Mouse (Mus musculus): ENCODE measurements at regions not wholly inside any gene's neighbourhood (a gene's known extent, or its start where the extent isn't known, plus 50 kb on each side); places are given as distances from the start of the nearest gene placed in this dataset.

GRCm38 (mm10) chr15:30122061-30122460 lies 50.3 kb upstream of the Ctnnd2 start:
- H3K4me3 ChIP-seq (ENCODE audit: insufficient read depth in 1 of 2, low read depth in 1 of 2, low read length in 2 of 2, poor library complexity in 1 of 2, severe bottlenecking in 1 of 2) = no peak overlapping the region
- H3K27ac ChIP-seq (ENCODE audit: insufficient read depth, low read depth, low read length, poor library complexity, severe bottlenecking) = no peak overlapping the region
- in situ Hi-C loops (cut with MboI; ENCODE audit: low sequenced_read_pairs in 2 of 2, unreplicated experiment in 2 of 2) = no loop called here
- peaks cover 0 to 3% of the 10 kb centered on the region in 2 experiments; a peak in 1 of 4 replicates for H3K4me1 ChIP-seq (ENCODE audit: control insufficient read depth in 2 of 2, insufficient read depth in 2 of 2, low read length in 2 of 2, poor library complexity in 1 of 2)
- TF ChIP-seq HCFC1 (IDR thresholded peaks at IDR 0.05; ENCODE audit: borderline replicate concordance, insufficient read depth, low read length) (no peak), ZC3H11A (IDR thresholded peaks at IDR 0.05; ENCODE audit: borderline replicate concordance, low read depth, low read length) (no peak), CHD2 (IDR thresholded peaks at IDR 0.05; ENCODE audit: low read depth, low read length) (no peak)
- H3K9me3 ChIP-seq (ENCODE audit: control insufficient read depth, insufficient read depth, low read depth, low read length) = no peaks in the 10 kb centered on the region
- H3K36me3 ChIP-seq (ENCODE audit: control insufficient read depth, insufficient read depth, low read length, poor library complexity, severe bottlenecking) = no peaks in the 10 kb centered on the region
- H3K9ac ChIP-seq (ENCODE audit: insufficient read depth, low read depth, low read length, poor library complexity, severe bottlenecking) = no peak overlapping the region
- no peak for DNase-seq (ENCODE audit: low read depth, low spot score)
